Mouse (Mus musculus) limb, embryonic 15.5 days (tissue): ENCODE results near the gene Vsig2. TPM values are rescaled to one million over a fixed set of nuclear protein-coding genes. Genes with fewer than 3 reads are reported as not detected.
A peak's percentile ranks its signal among the peaks of the same experiment; 100 is the strongest.

Source experiments
- ATAC-seq: fragments of 200-750 bp; cut with Nextera tagmentation; 2 replicates; pipeline ENCODE4 v1.8.0; 2017; ENCODE audit warnings: low read depth, moderate TSS enrichment; ENCODE audit not compliant: insufficient number of reproducible peaks, low FRiP score, low TSS enrichment
- H3K27ac ChIP-seq: fragments of 300-500 bp; sonication (generic); 2 replicates; pipeline ENCODE4 v1.5.1; 2015; ENCODE audit warnings: moderate library complexity, mild to moderate bottlenecking, inconsistent platforms
- H3K27me3 ChIP-seq: fragments of 300-500 bp; sonication (generic); 2 replicates; pipeline ENCODE4 v1.6.1; 2015; ENCODE audit warnings: inconsistent platforms
- H3K36me3 ChIP-seq: fragments of 300-500 bp; sonication (generic); 2 replicates; pipeline ENCODE4 v1.6.1; 2015; ENCODE audit warnings: inconsistent platforms
- H3K4me1 ChIP-seq: fragments of 300-500 bp; sonication (generic); 2 replicates; pipeline ENCODE4 v1.6.1; 2015; ENCODE audit warnings: inconsistent platforms
- H3K4me2 ChIP-seq: fragments of 300-500 bp; sonication (generic); 2 replicates; pipeline ENCODE4 v1.6.1; 2015; ENCODE audit warnings: mild to moderate bottlenecking, inconsistent platforms
- H3K4me3 ChIP-seq: fragments of 300-500 bp; sonication (generic); 2 replicates; pipeline ENCODE4 v1.5.1; 2015; ENCODE audit warnings: mild to moderate bottlenecking, inconsistent platforms
- H3K9ac ChIP-seq: fragments of 300-500 bp; sonication (generic); 2 replicates; pipeline ENCODE4 v1.6.1; 2015; ENCODE audit warnings: inconsistent platforms
- H3K9me3 ChIP-seq: fragments of 300-500 bp; sonication (generic); 2 replicates; pipeline ENCODE4 v1.6.1; 2016; ENCODE audit warnings: inconsistent platforms
- WGBS: fragments of 180-500 bp; shearing (Covaris S2); methylation state at CpG from one replicate; pipeline ENCODE4 v1.1.7; 2015; 5-methylcytosine and 5-hydroxymethylcytosine counted together
- polyA plus RNA-seq: library from polyadenylated mRNA; unstranded; fragments of >200 nt; fragmentation: Nextera tagmentation; extraction: Ambion mirVana; gene quantifications from 2 replicates; pipeline ENCODE4 v1.2.1, GENCODE M21; 2015

Vsig2 gene
- polyA plus RNA-seq, 1 experiment from 2014 or later = 2.0 TPM

- WGBS = 86% methylated on average over 2 of the region's 2 CpGs
These were observed 19.1 kb upstream of the Vsig2 start for GRCm38 (mm10) chr9:37519995-37520394.

GRCm38 (mm10) chr9:37525461-37525860, 13.6 kb upstream of the Vsig2 start:
- H3K4me1 ChIP-seq = peaks cover 23% of the 10 kb centered on the region
- no peak for ATAC-seq
- H3K27ac ChIP-seq = no peak overlapping the region
- no peak overlapping the region for H3K4me2 ChIP-seq
- WGBS = 82% methylated on average over 2 of the region's 2 CpGs
- H3K9me3 ChIP-seq = no peaks in the 10 kb centered on the region
- no peak overlapping the region for H3K9ac ChIP-seq
- H3K4me3 ChIP-seq = no peak overlapping the region
- H3K27me3 ChIP-seq = peaks cover 53% of the 10 kb centered on the region
- H3K36me3 ChIP-seq = peaks cover 30% of the 10 kb centered on the region

More at GRCm38 (mm10) chr9:37519995-37520394, 19.1 kb upstream of the Vsig2 start:
- Histone ChIP-seq H3K9me3 (no peaks in the 10 kb centered on the region), H3K27ac (no peak overlapping the region), H3K4me3 (no peak overlapping the region), H3K27me3 (no peaks in the 10 kb centered on the region), H3K4me2 (no peak overlapping the region), H3K4me1 (no peaks in the 10 kb centered on the region), H3K9ac (no peak overlapping the region), H3K36me3 (peaks cover 43% of the 10 kb centered on the region)
- no peak for ATAC-seq

- Histone ChIP-seq H3K27ac (no peak overlapping the region), H3K4me1 (peaks cover 33% of the 10 kb centered on the region), H3K4me3 (0 out of 2 replicates have a peak overlapping the region, but pooled peaks have one; percentile 0), H3K9me3 (no peaks in the 10 kb centered on the region), H3K27me3 (peaks cover 65% of the 10 kb centered on the region), H3K36me3 (peaks cover 21% of the 10 kb centered on the region), H3K9ac (no peak overlapping the region), H3K4me2 (peak overlapping the region; percentile 25)
- ATAC-seq = no peak
- 22% methylated on average over 21 of the region's 21 CpGs for WGBS
These were observed 12.3 kb upstream of the Vsig2 start for GRCm38 (mm10) chr9:37526443-37527395.

- WGBS = 7% methylated on average over 41 of the region's 41 CpGs
- no peak within 1 kb of the TSS for H3K9ac ChIP-seq
These were observed 11.4 kb upstream of the Vsig2 start, which contains the start of gene Esam for GRCm38 (mm10) chr9:37527396-37528224. TSS of gene Esam (plus strand) at chr9:37528078.

GRCm38 (mm10) chr9:37528225-37528970, 10.7 kb upstream of the Vsig2 start:
- Histone ChIP-seq H3K36me3 (peaks cover 6% of the 10 kb centered on the region), H3K9ac (no peak overlapping the region), H3K4me3 (peak overlapping the region; percentile 33), H3K27ac (peak overlapping the region; percentile 38; the same call in 1 of the 2 replicates), H3K9me3 (no peaks in the 10 kb centered on the region), H3K27me3 (peaks cover 73% of the 10 kb centered on the region), H3K4me2 (no peak overlapping the region), H3K4me1 (peaks cover 33% of the 10 kb centered on the region)
- no peak for ATAC-seq
- WGBS = 31% methylated on average over 9 of the region's 9 CpGs

More at GRCm38 (mm10) chr9:37527396-37528224, 11.4 kb upstream of the Vsig2 start, which contains the start of gene Esam:
- no peak for ATAC-seq
- H3K4me3 ChIP-seq = peak within 1 kb of the TSS; percentile 33
- peak within 1 kb of the TSS; percentile 25 for H3K4me2 ChIP-seq
- peak within 1 kb of the TSS; percentile 38; the same call in 1 of the 2 replicates for H3K27ac ChIP-seq
- H3K27me3 ChIP-seq = peaks cover 70% of the 10 kb centered on the region
- H3K4me1 ChIP-seq = peaks cover 33% of the 10 kb centered on the region
- H3K36me3 ChIP-seq = peaks cover 14% of the 10 kb centered on the region
- no peaks in the 10 kb centered on the region for H3K9me3 ChIP-seq

- Histone ChIP-seq H3K9me3 (no peaks in the 10 kb centered on the region), H3K4me1 (peaks cover 33% of the 10 kb centered on the region), H3K4me2 (peak overlapping the region; percentile 53), H3K27ac (0 out of 2 replicates have a peak overlapping the region, but pooled peaks have one; percentile 3), H3K9ac (peak overlapping the region; percentile 27; the same call in 1 of the 2 replicates), H3K27me3 (peaks cover 75% of the 10 kb centered on the region), H3K4me3 (peak overlapping the region; percentile 33), H3K36me3 (peaks cover 4% of the 10 kb centered on the region; the same call in 1 of the 2 replicates)
- 2% methylated on average over 32 of the region's 32 CpGs for WGBS
- peak; percentile 16; the same call in 1 of the 2 replicates for ATAC-seq
These were observed 8.8 kb upstream of the Vsig2 start for GRCm38 (mm10) chr9:37530031-37530887.

GRCm38 (mm10) chr9:37530888-37531705, 8.0 kb upstream of the Vsig2 start:
- H3K4me3 ChIP-seq = peak overlapping the region; percentile 33
- no peak overlapping the region; the same call in 1 of the 2 replicates for H3K27ac ChIP-seq
- peaks cover 68% of the 10 kb centered on the region for H3K27me3 ChIP-seq
- 0 out of 2 replicates have a peak, but pooled peaks cover 4% of the 10 kb centered on the region for H3K36me3 ChIP-seq
- peak overlapping the region; percentile 53 for H3K4me2 ChIP-seq
- WGBS = 4% methylated on average over 31 of the region's 31 CpGs
- no peak for ATAC-seq
- 0 out of 2 replicates have a peak overlapping the region, but pooled peaks have one; percentile 20 for H3K9ac ChIP-seq
- H3K9me3 ChIP-seq = no peaks in the 10 kb centered on the region
- H3K4me1 ChIP-seq = peaks cover 33% of the 10 kb centered on the region

- 89% methylated on average over 4 of the region's 4 CpGs for WGBS
- Histone ChIP-seq H3K4me2 (no peak overlapping the region), H3K4me3 (no peak overlapping the region), H3K36me3 (no peaks in the 10 kb centered on the region), H3K4me1 (peaks cover 7% of the 10 kb centered on the region; the same call in 1 of the 2 replicates), H3K9me3 (no peaks in the 10 kb centered on the region), H3K27ac (no peak overlapping the region), H3K9ac (no peak overlapping the region), H3K27me3 (peaks cover 38% of the 10 kb centered on the region)
- no peak for ATAC-seq
These were observed 2.2 kb upstream of the Vsig2 start for GRCm38 (mm10) chr9:37536851-37537250.

GRCm38 (mm10) chr9:37537658-37538250, 1.3 kb upstream of the Vsig2 start:
- Histone ChIP-seq H3K4me3 (no peak overlapping the region), H3K27ac (no peak overlapping the region), H3K9me3 (no peaks in the 10 kb centered on the region), H3K36me3 (no peaks in the 10 kb centered on the region), H3K4me2 (no peak overlapping the region), H3K9ac (no peak overlapping the region), H3K4me1 (peaks cover 7% of the 10 kb centered on the region; the same call in 1 of the 2 replicates), H3K27me3 (peaks cover 34% of the 10 kb centered on the region)
- WGBS = 73% methylated on average over 5 of the region's 5 CpGs
- ATAC-seq = no peak
